Mouse (Mus musculus) stomach, embryonic 16.5 days (tissue): ENCODE measurements around the gene Nnat. TPM values are rescaled to one million over a fixed set of nuclear protein-coding genes. Genes with fewer than 3 reads are reported as not detected.
"Not testable (repeated sequence)": the region's sequence is repeated elsewhere in the genome, so short reads cannot be mapped to it uniquely, and the experiment has no call there.

Source experiments
- ATAC-seq: fragments of 200-750 bp; cut with Nextera tagmentation; 2 replicates; pipeline ENCODE4 v1.8.0; 2017; ENCODE audit warnings: moderate number of reproducible peaks, moderate TSS enrichment; ENCODE audit not compliant: insufficient read depth, low FRiP score
- H3K27ac ChIP-seq: fragments of 300-500 bp; sonication (generic); 2 replicates; pipeline ENCODE4 v1.5.1; 2014; ENCODE audit warnings: low read length
- H3K27me3 ChIP-seq: fragments of 300-500 bp; sonication (generic); 2 replicates; pipeline ENCODE4 v1.6.1; 2014; ENCODE audit warnings: low read length, control low read depth, mixed read lengths; ENCODE audit not compliant: control insufficient read depth, insufficient read depth
- H3K36me3 ChIP-seq: fragments of 300-500 bp; sonication (generic); 2 replicates; pipeline ENCODE4 v1.6.1; 2014; ENCODE audit warnings: low read length; ENCODE audit not compliant: control insufficient read depth, insufficient read depth
- H3K4me1 ChIP-seq: fragments of 300-500 bp; sonication (generic); 2 replicates; pipeline ENCODE4 v1.6.1; 2014; ENCODE audit warnings: low read length, control low read depth, mixed read lengths; ENCODE audit not compliant: control insufficient read depth, insufficient read depth
- H3K4me2 ChIP-seq: fragments of 300-500 bp; sonication (generic); 2 replicates; pipeline ENCODE4 v1.6.1; 2014; ENCODE audit warnings: low read depth, low read length, mixed read lengths
- H3K4me3 ChIP-seq: fragments of 300-500 bp; sonication (generic); replicated peaks from 2 replicates; pipeline ENCODE4 v1.5.1; 2014; ENCODE audit warnings: mild to moderate bottlenecking, low read length
- H3K9ac ChIP-seq: fragments of 300-500 bp; sonication (generic); 2 replicates; pipeline ENCODE4 v1.6.1; 2014; ENCODE audit warnings: low read length
- H3K9me3 ChIP-seq: fragments of 300-500 bp; sonication (generic); replicated peaks from 2 replicates; pipeline ENCODE4 v1.6.1; 2016; ENCODE audit warnings: low read length, control low read depth; ENCODE audit not compliant: control insufficient read depth
- WGBS: fragments of 180-500 bp; shearing (Covaris S2); extraction: QIAGEN DNeasy Blood & Tissue Kit; methylation state at CpG from one replicate; pipeline ENCODE4 v1.1.7; 2014; 5-methylcytosine and 5-hydroxymethylcytosine counted together
- polyA plus RNA-seq: library from polyadenylated mRNA; unstranded; fragments of >200 nt; fragmentation: Nextera tagmentation; extraction: Ambion mirVana; gene quantifications from 2 replicates; pipeline ENCODE4 v1.2.1, GENCODE M21; 2015

Nnat gene
- polyA plus RNA-seq, 1 experiment from 2014 or later: 304 TPM

GRCm38 (mm10) chr2:157569796-157570485 is 10.1 kb downstream of the Nnat start:
- Histone ChIP-seq H3K4me1 (peaks cover 8% of the 10 kb centered on the region), H3K9ac (no peak overlapping the region), H3K4me2 (no peak overlapping the region), H3K36me3 (no peaks in the 10 kb centered on the region), H3K9me3 (no peaks in the 10 kb centered on the region), H3K4me3 (no peak overlapping the region), H3K27me3 (no peaks in the 10 kb centered on the region), H3K27ac (no peak overlapping the region)
- no peak for ATAC-seq
- 65% methylated on average over 9 of the region's 9 CpGs for WGBS

GRCm38 (mm10) chr2:157571224-157571832 is 11.4 kb downstream of the Nnat start, which contains the start of gene Blcap:
Gene Blcap (minus strand): TSS chr2:157571274.
- no peaks in the 10 kb centered on the region for H3K9me3 ChIP-seq
- H3K9ac ChIP-seq: no peak within 1 kb of the TSS
- no peak within 1 kb of the TSS for H3K4me2 ChIP-seq
- H3K4me1 ChIP-seq: 0 out of 2 replicates have a peak, but pooled peaks cover 5% of the 10 kb centered on the region
- 10% methylated on average over 6 of the region's 6 CpGs for WGBS
- no peak within 1 kb of the TSS for H3K27ac ChIP-seq
- ATAC-seq: no peak
- no peaks in the 10 kb centered on the region for H3K36me3 ChIP-seq
- H3K27me3 ChIP-seq: no peaks in the 10 kb centered on the region
- H3K4me3 ChIP-seq: no peak within 1 kb of the TSS

- Histone ChIP-seq H3K4me2 (no peak overlapping the region), H3K4me1 (no peaks in the 10 kb centered on the region), H3K27ac (no peak overlapping the region), H3K9me3 (no peaks in the 10 kb centered on the region), H3K9ac (no peak overlapping the region), H3K36me3 (no peaks in the 10 kb centered on the region), H3K4me3 (no peak overlapping the region), H3K27me3 (no peaks in the 10 kb centered on the region)
- 64% methylated on average over 2 of the region's 2 CpGs for WGBS
- no peak for ATAC-seq
Observed at GRCm38 (mm10) chr2:157572786-157573185, 12.9 kb downstream of the Nnat start.

- H3K9ac ChIP-seq, ATAC-seq, H3K9me3 ChIP-seq, H3K4me1 ChIP-seq, H3K4me3 ChIP-seq, H3K27ac ChIP-seq, H3K27me3 ChIP-seq, H3K4me2 ChIP-seq, H3K36me3 ChIP-seq: not testable (repeated sequence)
- WGBS: 37% methylated on average over 7 of the region's 7 CpGs
Observed at GRCm38 (mm10) chr2:157585351-157585750, 25.5 kb downstream of the Nnat start.

- no peaks in the 10 kb centered on the region for H3K36me3 ChIP-seq
- H3K9me3 ChIP-seq: no peaks in the 10 kb centered on the region
- no peak overlapping the region for H3K27ac ChIP-seq
- H3K4me1 ChIP-seq: peaks cover 6% of the 10 kb centered on the region; the same call in 1 of the 2 replicates
- no peak overlapping the region for H3K4me2 ChIP-seq
- no peak overlapping the region for H3K9ac ChIP-seq
- 63% methylated on average over 22 of the region's 22 CpGs for WGBS
- no peaks in the 10 kb centered on the region for H3K27me3 ChIP-seq
- no peak overlapping the region; the same call in 1 of the 2 replicates for H3K4me3 ChIP-seq
- no peak for ATAC-seq
Observed at GRCm38 (mm10) chr2:157596876-157597566, 37.1 kb downstream of the Nnat start.

GRCm38 (mm10) chr2:157601435-157601839 is 41.6 kb downstream of the Nnat start:
- H3K27me3 ChIP-seq: no peaks in the 10 kb centered on the region
- H3K4me1 ChIP-seq: peaks cover 6% of the 10 kb centered on the region; the same call in 1 of the 2 replicates
- no peak overlapping the region for H3K27ac ChIP-seq
- ATAC-seq: peak; percentile 73
- no peaks in the 10 kb centered on the region for H3K9me3 ChIP-seq
- H3K4me2 ChIP-seq: no peak overlapping the region
- WGBS: 29% methylated on average over 6 of the region's 6 CpGs
- no peak overlapping the region for H3K4me3 ChIP-seq
- H3K36me3 ChIP-seq: no peaks in the 10 kb centered on the region
- H3K9ac ChIP-seq: no peak overlapping the region

- 8% methylated on average over 18 of the region's 18 CpGs for WGBS
- no peak for ATAC-seq
Observed at GRCm38 (mm10) chr2:157605025-157605675, 45.3 kb downstream of the Nnat start.

GRCm38 (mm10) chr2:157607542-157608236 is 47.8 kb downstream of the Nnat start:
- no peak overlapping the region for H3K4me2 ChIP-seq
- H3K4me1 ChIP-seq: 0 out of 2 replicates have a peak, but pooled peaks cover 12% of the 10 kb centered on the region
- peak overlapping the region; percentile 68 for H3K27ac ChIP-seq
- ATAC-seq: peak; percentile 74; the same call in 1 of the 2 replicates
- whole genome bisulfite sequencing: 35% methylated on average over 9 of the region's 9 CpGs
- H3K9me3 ChIP-seq: no peaks in the 10 kb centered on the region
- H3K36me3 ChIP-seq: no peaks in the 10 kb centered on the region
- H3K27me3 ChIP-seq: no peaks in the 10 kb centered on the region
- no peak overlapping the region for H3K4me3 ChIP-seq
- H3K9ac ChIP-seq: no peak overlapping the region

More at GRCm38 (mm10) chr2:157605025-157605675, 45.3 kb downstream of the Nnat start:
- no peaks in the 10 kb centered on the region for H3K27me3 ChIP-seq
- H3K9me3 ChIP-seq: no peaks in the 10 kb centered on the region
- no peak overlapping the region for H3K4me2 ChIP-seq
- no peak overlapping the region for H3K27ac ChIP-seq
- no peaks in the 10 kb centered on the region for H3K36me3 ChIP-seq
- 0 out of 2 replicates have a peak overlapping the region, but pooled peaks have one; percentile 28 for H3K9ac ChIP-seq
- H3K4me1 ChIP-seq: peaks cover 18% of the 10 kb centered on the region; the same call in 1 of the 2 replicates
- no peak overlapping the region for H3K4me3 ChIP-seq
